Mouse (Mus musculus): ENCODE data around the gene St6galnac4.

The St6galnac4 gene

DNA sequence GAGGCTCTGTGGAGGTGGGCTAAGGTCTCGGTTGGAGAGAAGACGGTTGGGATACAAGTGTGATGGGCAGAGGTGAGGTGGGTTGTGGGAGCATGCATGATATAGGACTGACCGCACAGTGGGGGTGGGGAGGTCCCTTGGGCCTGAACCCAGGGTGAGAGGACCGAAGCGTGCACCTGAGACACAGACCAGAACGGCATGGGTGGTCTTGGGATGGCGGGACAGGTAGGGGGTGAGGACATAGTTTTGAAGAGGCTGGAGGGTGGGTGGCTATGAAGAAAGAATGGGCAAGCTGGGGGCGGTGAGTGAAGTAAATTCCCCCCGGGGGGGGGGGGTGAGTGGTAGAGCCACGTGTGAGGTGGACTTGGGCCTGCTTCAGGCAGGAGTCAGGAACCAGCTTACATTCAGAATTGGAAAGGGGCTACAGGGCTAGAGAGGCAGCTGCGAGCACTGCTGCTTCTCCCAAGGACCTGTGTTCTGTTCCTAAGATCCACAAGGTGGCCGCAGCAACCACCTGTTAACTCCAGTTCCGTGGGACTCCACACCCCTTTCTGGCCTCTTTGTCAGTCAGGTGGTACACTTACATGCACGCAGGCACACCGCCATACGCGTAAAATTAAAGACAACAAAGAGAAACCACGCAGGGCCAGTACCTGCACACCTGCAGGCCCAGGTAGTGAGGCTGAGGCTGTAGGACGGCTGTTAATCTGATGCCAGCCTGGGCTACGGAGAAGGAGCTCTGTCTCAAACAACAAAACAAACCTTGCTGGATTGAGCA, 40.6 kb downstream of the St6galnac4 start:
- no peak for DNase-seq (ENCODE audit: low spot score)

DNA sequence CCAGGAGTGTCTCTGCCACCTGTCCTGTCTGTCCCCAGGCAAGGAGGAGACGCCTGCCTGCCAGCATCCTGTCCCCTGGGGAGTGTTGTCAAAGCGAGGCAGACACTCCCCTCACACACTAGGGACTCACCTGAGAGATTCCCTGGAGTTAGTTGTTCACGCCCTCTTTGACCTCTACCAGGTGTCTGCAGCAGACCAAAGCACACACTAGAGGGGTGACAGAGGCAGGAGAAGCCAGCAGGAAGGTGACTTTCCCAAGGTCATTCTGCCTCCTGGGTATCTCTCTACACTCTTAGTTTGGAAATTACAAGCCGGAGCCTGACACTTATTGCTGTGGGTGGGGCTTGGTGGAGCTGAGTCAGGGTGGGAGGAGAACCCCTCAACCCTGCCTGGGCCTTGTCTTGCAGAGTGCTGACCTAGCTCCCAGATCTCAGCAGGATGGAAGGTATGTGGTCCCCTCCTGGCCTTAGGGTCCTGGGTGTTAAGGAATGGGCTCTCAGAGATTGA, 41.2 kb downstream of the St6galnac4 start:
- no peak for DNase-seq (ENCODE audit: low spot score)

DNA sequence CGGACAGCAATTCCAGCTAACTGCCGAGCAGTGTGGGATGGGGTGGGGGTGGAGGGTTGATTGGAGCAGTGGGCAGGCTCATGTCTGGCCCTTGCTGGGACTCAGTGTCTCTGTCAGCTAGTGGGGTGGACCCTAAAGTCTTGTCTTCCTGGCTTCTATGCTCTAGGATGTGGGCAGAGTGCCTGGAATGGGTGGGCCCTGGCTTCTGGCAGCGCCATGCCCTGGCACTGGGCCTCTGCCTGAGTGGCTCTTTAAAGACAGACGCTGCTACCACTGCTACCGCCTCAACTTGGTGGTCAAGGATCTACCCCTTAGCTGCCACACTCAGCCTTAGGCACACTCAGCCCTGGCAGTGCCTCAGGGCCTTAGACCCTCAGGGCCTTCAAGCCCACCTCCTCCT, 41.8 kb downstream of the St6galnac4 start:
- DNase-seq (ENCODE audit: low spot score): no peak

DNA sequence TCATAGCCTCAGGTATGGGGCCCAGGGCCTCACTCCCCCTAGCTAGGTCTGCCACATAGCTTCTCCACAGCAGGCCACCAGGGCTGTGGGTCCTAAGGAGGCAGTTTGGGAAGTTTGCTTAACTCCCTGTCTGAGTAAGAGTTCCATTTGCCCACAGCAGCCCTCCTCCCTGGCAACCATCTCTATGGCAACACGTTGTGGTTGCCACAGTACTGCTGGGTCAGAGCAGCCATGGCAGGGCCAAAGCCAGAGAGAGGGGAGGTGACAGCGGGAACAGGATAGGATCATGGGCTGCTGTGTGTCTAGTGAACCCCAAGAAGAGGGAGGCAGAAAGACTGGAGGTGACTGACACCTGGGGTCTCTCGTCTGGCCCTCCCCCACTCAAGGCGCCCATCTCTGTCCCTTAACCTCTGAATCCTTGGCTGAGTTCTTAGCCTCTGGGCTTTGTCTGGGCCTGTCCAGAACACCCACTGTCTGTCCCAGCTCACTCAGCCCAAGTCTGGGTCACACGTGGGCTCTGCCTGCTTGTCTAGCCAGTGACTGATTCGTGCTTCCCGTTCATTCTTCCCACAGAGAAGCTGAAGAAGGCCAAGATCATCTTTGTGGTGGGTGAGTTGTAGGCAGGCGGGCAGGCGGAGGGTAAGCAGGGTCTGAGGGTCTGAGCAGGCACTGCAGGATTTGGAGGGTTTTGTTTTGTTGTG, 42.5 kb downstream of the St6galnac4 start:
- DNase-seq (ENCODE audit: low spot score): no peak

DNA sequence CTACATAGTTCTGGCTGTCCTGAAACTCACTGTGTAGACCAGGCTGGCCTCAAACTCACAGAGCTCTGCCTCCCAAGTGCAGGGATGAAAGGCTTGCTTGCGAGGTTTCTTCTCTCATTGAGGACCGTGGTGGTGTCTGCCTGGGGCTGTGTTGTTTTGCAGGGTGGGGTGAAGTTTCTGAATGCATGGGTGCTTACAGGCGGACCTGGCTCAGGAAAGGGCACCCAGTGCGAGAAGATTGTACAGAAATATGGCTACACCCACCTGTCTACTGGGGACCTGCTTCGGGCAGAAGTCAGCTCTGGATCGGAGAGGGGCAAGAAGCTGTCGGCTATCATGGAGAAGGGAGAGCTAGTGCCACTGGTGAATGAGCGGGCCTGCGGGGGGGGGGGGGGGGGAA, 43.1 kb downstream of the St6galnac4 start:
- DNase-seq (ENCODE audit: low spot score): no peak

DNA sequence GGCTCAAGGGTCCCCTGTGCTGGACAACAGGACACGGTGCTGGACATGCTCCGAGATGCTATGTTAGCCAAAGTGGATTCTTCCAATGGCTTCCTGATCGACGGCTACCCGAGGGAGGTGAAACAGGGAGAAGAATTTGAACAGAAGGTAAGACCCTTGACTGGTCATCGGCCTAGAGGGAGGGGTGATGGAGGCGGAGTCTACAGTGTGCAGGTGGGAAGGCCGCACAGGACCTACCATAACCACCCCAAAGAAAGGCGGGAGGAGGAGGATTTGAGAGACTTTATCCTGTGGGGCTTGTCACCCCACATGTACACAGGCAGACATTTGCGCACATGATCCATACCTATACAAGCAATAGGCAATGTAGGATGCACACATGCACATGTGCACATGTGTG, 44.2 kb downstream of the St6galnac4 start:
- no peak for DNase-seq (ENCODE audit: low spot score)

DNA sequence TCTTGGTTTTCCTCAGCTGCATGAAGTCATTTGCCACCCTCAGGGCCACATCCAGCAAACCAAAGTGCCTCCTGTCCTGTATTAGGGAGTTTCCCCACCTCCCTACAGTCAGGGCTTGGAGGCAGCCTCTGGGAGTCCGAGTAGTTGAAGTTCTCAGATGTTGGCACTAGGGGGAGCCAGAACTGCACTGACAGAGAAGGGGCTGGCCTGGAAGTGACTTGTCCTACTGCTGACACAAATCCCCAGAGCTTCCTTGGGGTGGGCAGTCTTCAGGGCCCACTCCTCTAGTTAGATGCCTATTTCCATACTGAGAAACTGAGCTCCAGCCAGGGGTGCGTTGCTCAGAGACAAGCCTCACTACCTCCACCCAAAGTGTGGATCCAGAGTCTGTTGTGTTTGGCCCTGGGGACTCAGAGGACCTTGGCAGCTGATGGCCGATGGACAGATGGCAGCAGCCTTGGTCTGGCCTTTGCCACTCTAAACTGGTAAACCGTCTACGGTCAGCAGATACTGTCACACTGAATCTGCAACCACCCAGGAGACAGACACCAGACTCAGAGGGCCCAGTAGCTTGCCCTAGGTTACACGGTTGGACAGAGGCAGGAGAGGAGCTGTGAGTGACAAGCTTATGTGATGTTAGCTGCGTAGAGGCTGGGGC, 45.0 kb downstream of the St6galnac4 start:
- peak; percentile 70 for DNase-seq (ENCODE audit: low spot score)

DNA sequence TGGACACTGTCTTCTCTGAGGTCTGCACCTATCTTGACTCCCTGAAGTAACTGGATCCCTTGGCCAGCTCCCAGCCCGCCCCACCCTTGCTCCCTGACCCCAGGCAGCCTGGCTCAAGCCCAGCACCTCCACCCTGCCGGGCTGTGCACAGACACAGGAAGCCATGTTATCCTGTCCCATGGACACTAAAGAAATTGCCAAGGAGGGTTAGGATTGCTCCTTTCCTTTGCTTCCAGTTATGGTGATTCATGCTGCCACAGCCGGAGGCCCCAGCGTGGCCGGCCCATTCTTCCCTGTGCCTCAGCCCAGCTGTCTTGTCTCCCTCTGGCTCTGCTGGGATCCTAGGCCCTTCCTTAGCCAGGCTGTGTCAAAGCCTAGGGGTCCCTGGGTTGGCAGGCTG, 46.8 kb downstream of the St6galnac4 start:
- DNase-seq (ENCODE audit: low spot score): no peak

DNA sequence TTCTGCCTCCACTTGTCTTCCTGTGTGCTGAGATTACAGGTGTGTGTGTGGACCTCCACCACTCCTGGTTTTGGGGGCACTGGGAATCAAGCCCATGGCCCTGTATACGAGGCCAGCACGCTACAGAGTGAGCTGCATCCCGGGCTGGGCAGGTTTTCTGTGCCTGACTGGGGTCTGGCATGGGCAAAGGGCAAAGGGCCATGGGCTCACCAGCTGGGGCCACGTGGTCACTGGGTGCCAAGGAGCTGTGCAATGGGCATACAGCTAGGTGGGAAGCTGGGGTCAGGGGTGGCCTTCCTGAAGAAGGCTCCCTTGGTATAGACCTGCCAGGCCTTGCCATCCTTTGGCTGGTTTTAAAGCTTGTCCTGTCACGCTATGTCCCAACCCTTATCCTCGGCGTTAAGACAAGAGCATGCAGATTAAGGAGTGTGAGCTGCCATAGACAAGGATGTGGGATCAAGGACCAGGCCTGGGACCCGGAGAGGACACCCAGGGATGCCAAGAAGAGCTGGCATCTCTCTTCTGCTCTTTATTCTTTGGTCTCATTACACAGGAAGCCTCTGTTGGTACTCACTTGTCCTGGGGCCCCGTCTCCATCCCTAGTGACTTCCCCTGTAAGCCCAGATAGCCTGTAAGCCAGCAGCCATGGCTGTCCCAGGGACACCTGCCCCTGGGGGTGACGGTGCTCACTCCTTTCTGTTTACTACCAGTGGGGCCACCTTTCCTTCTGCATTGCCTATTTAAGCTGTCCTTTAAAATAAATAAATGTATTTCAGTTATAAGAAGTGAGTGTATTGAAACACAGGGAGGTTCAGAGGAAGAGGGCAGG, 47.6 kb downstream of the St6galnac4 start:
- no peak for DNase-seq (ENCODE audit: low spot score)

DNA sequence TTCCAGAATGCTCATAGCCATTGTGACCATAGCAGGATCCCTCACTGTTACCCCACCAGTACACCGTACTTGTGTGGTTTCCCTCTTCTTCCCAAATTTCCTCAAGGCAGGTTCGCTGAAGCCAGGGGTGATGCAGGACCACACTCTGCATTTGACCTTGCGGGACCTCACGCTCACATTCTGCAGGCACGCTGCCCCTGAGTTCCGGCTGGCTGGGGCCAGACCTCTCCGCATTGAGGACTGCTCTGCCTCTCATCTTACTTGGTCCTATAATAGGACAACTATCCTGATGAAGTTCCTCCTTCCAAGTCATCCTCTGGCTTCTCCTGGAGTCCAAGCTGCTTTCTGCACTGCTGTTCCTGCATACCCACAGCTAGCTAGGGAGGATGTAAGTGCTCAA, 49.7 kb downstream of the St6galnac4 start:
- DNase-seq (ENCODE audit: low spot score): no peak

DNA sequence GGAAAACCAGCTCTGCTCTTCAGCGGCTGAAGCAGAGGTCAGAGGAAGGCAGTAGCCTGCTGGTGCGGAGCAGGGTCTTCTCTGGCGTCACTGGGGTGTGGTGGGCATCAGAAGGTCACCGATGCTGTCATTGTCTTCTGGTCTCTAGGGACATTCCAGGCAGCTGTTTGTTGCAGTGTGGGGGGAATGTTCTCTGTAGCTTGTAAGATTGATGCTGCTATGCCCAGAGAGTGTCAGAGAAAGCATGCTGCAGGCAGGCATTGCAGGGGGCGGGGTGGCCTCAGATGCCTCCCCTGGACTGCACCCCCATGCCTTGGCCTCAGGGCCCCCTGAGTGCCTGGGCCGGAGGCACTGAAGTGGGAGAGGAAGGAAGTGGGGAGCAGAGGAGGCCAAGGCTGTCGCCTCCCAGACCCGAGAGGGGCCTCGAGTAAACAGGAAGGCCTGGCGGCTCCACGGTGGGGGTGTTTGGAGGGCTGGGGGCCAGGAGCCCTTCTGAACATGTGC, 50.9 kb downstream of the St6galnac4 start:
- DNase-seq (ENCODE audit: low spot score): no peak

DNA sequence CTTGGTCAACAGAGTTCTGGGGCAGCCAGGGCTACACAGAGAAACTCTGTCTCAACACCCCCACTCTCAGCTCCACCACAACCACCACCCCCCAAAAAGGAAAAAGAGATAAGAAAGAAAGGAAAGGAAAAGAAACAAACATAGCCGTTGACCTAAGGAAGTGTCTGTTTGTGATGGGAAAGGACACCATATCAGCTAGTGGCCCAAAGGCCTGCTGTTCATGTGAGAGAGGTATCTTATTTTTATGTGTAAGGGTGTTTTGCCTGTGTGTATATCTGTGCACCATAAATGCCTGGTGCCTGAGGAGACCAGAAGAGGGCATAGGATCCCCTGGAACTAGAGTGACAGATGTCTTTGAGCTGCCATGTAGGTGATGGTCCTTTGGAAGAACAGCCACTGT, 52.7 kb downstream of the St6galnac4 start:
- no peak for DNase-seq (ENCODE audit: low spot score)

DNA sequence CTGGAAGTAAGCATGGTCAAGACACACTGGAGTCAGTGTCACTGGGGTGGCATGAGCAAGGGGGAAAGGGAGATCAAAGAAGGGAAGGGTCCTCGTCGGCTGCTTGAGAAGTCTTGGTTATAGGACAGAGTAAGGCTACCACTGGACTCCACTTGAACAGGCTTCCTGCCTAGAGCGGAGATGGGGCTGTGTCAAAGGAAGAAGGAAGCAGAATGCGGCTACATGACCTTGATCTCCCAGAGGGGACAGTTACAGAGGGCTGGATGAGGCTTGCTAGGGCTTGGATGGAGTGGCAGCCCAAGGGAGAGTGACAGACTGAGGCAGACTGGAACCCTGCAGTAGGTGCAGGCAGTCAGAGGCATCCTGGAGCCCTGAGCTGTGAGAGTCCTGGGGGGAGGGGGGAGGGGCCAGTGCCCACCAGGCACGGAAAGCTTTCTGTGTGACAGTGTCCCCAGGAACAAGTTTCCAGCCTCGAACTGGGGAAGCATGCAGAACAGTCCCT, 53.7 kb downstream of the St6galnac4 start:
- no peak for DNase-seq (ENCODE audit: low spot score)

DNA sequence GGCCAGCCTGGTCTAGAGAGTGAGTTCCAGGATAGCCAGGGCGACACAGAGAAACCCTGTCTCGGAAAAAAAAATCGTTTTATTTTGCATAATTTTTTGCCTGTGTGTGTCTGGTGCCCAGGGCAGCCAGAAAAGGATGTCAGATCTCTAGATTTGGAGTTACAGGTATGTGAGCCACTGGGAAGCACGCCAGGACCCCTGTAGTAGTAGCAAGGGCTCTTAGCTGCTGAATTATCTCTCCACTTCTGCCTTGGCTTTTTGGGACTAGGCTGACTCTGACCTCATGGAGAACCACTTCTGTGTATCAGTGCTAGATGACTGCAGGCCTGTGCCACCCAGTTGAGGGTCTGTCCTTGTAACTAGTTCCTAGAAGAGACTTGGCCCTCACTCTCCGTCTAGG, 54.9 kb downstream of the St6galnac4 start:
- no peak for DNase-seq (ENCODE audit: low spot score)

DNA sequence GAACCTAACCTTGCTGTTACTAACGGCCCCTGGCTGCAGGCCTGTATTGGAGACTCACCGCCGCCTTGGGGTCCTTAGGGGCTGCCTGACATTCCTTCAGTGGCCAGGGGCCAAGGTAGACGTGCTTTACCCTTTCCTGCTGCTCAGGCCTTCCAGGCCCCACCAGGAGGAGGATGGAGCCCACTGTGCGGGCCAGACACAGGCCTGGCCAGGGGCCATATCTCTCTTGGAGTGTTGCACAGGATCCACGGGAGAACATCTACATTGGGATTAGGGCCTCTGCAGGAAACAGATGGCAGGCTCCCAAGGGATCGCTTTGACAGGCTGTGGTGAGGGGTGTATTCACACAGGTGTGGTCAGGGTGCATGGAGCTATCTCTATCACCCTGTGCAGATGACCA, 55.9 kb downstream of the St6galnac4 start:
- DNase-seq (ENCODE audit: low spot score): no peak

DNA sequence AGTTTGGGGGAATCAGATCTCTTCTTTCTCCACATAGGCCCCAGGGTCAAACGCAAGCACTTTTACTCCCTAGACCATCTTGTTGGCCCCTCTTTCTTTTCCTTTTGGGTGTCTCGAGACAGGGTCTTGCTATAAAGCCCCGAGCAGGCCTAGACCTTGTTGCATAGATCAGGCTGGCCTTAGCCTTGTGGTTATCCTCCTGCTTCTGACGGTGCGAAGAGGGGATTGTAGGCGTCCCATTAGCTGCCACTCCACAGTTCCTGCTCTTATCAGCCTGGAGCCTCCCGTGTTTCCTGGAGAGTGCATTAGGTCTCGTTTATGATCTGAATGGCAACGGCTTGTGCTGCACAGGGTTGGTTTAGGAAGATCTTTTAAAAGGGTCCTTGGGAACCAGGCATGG, 57.2 kb downstream of the St6galnac4 start:
- no peak for DNase-seq (ENCODE audit: low spot score)

DNA sequence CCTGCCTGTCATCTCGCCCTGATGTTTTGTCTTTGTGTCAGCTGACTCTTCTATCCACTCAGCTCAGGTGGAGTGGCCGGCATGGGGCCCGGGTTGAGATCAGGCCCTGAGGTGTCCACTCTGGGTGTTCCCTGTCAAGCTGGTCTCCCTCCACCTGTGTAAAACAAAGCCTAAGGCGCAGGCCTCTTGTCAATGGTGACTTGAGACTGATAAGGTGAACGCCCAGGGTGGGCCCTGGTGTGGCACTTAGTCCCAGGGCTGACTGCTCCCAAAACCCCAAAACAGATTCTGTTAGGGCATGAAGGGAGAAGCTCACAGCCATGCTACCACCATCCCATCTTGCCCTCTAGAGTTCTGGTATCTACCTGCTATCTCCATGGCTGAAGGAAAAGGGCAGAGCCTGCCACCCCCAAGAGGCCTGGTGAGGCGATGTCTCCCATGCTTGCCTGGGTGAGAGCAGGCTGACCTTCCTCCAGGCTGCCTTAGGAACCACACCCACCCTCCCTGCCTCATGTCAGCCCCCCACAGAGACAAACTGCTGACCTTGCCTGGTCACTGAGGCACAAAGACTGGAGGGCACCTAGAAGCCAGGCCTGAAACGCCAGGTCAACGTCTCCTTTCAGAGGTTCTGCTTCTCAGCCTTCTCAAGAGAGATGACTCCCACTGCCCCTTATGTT, 58.0 kb downstream of the St6galnac4 start:
- DNase-seq (ENCODE audit: low spot score): no peak

DNA sequence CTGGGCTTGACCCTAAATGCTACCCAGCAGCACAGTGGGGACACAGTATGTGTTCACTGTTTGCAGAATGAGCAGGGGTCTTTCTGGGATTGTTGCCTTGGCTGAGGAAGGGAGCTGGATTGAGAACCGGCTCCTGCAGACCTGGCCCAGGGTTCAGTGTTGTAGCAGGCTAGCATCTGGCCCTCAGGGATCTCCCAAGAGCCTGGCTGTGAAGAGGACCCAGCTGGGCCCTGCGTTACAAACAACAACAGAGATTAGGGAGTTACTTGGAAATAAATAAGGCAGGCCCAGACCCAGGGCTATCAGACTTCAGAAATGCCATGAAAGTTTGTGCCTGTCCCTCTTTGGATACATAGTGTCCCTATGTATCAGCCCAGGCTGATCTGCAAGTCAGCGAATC, 58.8 kb downstream of the St6galnac4 start:
- no peak for DNase-seq (ENCODE audit: low spot score)

DNA sequence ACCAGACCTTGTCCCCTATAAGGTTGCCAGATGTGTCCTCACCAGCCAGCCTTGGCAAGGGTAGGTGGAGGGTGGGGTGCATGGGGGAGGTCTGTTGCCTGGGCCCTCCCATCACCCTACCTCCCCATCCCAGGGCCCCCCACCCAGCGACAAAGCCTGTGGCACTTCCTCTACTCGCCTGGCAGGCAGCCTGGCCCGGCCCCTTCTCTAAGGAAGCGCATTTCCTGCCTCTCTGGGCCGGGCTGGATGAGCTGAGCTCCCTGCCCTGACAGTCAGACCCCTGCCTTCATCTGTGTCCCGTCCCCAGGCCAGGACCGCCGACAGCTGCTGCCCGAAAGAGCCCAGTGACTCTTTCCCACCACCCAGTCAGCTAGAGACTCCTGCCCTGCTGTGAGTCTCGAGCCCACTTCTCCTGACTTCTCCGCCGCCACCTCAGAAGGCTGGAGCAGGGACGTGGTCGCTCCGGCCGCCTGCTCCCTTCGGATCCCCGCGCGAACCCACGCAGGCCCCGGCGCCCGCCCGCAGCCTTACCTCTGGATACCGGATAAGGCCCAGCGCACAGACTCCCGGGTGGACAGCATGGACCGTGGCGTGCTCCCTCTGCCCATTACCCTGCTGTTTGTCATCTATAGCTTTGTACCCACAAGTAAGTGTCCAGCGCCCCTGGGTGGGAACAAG, 59.6 kb downstream of the St6galnac4 start, which contains the start of gene Eng:
Gene Eng, plus strand, starts transcription at position 217 of the 678 bp plus-strand sequence.
- DNase-seq (ENCODE audit: low spot score): no peak

DNA sequence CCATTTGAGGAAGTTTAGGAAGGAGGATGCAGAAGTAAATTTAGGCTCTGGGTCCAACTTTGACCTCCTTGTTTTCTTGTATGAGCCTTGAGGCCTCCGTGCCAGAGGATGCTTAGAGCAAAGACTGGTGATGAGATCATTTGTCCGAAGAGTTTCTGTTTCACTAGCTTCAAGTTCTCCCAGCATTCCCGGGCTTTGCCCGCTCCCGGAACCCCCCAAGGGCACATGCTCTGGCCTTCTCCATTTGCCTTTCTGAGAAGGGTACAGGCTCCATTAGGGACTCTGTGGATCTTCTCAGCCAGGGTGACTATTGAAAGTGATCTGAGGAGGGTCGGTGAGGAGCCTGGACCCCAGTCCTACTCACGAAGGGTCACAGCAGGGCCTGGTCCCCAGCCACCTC, 60.5 kb downstream of the St6galnac4 start:
- no peak for DNase-seq (ENCODE audit: low spot score)
